Mouse (Mus musculus) midbrain, embryonic 12.5 days (tissue): ENCODE measurements at regions not wholly inside any gene's neighbourhood (a gene's known extent, or its start where the extent isn't known, plus 50 kb on each side); places are given as distances from the start of the nearest gene placed in this dataset.

ENCODE experiments used
- ATAC-seq: fragments of 200-750 bp; cut with Nextera tagmentation; 2 replicates; pipeline ENCODE4 v1.8.0; 2017; ENCODE audit warnings: low read depth, moderate TSS enrichment, moderate library complexity; ENCODE audit not compliant: low FRiP score
- H3K27ac ChIP-seq: fragments of 300-500 bp; sonication (generic); replicated peaks from 2 replicates; pipeline ENCODE4 v1.5.1; 2016; ENCODE audit warnings: mild to moderate bottlenecking
- H3K27me3 ChIP-seq: fragments of 300-500 bp; sonication (generic); 2 replicates; pipeline ENCODE4 v1.6.1; 2016; ENCODE audit warnings: mild to moderate bottlenecking
- H3K36me3 ChIP-seq: fragments of 300-500 bp; sonication (generic); 2 replicates; pipeline ENCODE4 v1.6.1; 2016
- H3K4me1 ChIP-seq: fragments of 300-500 bp; sonication (generic); 2 replicates; pipeline ENCODE4 v1.6.1; 2016
- H3K4me2 ChIP-seq: fragments of 300-500 bp; sonication (generic); replicated peaks from 2 replicates; pipeline ENCODE4 v1.6.1; 2016; ENCODE audit warnings: mild to moderate bottlenecking, moderate library complexity
- H3K4me3 ChIP-seq: fragments of 300-500 bp; sonication (generic); 2 replicates; pipeline ENCODE4 v1.5.1; 2016; ENCODE audit warnings: mild to moderate bottlenecking
- H3K9ac ChIP-seq: fragments of 300-500 bp; sonication (generic); replicated peaks from 2 replicates; pipeline ENCODE4 v1.6.1; 2016; ENCODE audit warnings: mild to moderate bottlenecking, moderate library complexity
- H3K9me3 ChIP-seq: fragments of 300-500 bp; sonication (generic); 2 replicates; pipeline ENCODE4 v1.6.1; 2016; ENCODE audit warnings: mild to moderate bottlenecking
- WGBS: fragments of 180-500 bp; shearing (Covaris S2); methylation state at CpG from one replicate; pipeline ENCODE4 v1.1.7; 2016; 5-methylcytosine and 5-hydroxymethylcytosine counted together

DNA sequence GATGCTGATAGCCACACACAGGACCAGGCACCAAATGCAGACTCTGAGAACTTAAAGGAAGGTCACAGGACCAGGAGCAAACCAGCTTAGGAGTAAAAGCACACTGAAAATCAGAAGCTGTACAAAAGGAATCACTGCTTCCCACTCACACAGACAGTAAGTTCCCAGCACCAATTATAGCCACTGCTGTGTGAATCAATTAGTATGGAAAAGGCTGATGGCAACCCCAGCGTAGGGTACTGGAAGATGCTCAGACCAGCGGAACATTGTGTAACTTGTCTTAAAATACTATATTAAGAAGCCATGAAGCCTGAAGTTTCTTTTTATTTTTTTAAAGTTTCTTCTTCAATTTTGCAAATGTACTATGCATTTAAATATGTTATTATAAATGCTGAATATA lies 115.8 kb downstream of the Lnpk start:
- no peaks in the 10 kb centered on the region for H3K27me3 ChIP-seq
- no peak overlapping the region for H3K4me3 ChIP-seq
- H3K4me2 ChIP-seq = no peak overlapping the region
- 89% methylated on average over 2 of the region's 2 CpGs for WGBS
- no peaks in the 10 kb centered on the region for H3K9me3 ChIP-seq
- no peak for ATAC-seq
- H3K4me1 ChIP-seq = no peaks in the 10 kb centered on the region
- no peak overlapping the region for H3K27ac ChIP-seq
- H3K36me3 ChIP-seq = no peaks in the 10 kb centered on the region
- H3K9ac ChIP-seq = no peak overlapping the region

DNA sequence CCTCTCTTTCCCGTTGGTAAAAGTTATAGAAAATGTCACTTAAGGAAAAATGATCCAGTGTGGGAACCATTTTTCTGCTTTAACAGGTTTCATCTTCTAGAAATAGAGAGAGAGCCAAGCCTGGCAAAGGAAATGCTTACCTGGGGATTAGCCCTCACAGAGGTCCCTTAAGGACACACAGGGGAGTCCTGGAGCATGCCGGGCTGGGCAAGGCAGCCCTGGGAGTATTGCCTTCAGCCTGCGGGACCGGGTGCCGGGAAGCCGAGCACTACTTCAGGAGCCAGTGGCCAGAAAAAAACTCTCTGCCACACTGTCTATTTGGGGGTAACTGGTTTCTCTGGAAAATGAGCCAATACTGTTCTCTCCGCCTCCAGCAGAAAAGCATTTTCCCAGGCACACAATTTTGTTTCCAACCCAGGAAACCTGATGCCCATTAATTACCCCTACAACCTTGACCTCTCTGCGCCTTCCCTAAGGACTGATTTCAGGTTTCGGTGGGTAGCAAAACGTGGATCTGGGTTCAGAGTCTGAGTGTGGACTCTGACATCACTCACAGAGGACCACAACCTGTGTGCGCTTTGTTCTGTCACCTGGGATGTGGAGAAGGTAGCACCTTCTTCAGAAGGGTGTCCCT lies 117.9 kb downstream of the Lnpk start:
- no peak for ATAC-seq
- H3K4me2 ChIP-seq = no peak overlapping the region
- no peak overlapping the region for H3K27ac ChIP-seq
- H3K9me3 ChIP-seq = no peaks in the 10 kb centered on the region
- no peak overlapping the region for H3K9ac ChIP-seq
- no peaks in the 10 kb centered on the region for H3K27me3 ChIP-seq
- H3K4me3 ChIP-seq = no peak overlapping the region
- 70% methylated on average over 11 of the region's 11 CpGs for WGBS
- H3K4me1 ChIP-seq = no peaks in the 10 kb centered on the region
- no peaks in the 10 kb centered on the region for H3K36me3 ChIP-seq

GRCm38 (mm10) chr2:74454431-74454830 lies 124.8 kb downstream of the Lnpk start:
- Histone ChIP-seq H3K4me2 (no peak overlapping the region), H3K4me1 (peaks cover 22% of the 10 kb centered on the region), H3K36me3 (no peaks in the 10 kb centered on the region), H3K4me3 (no peak overlapping the region), H3K27me3 (no peaks in the 10 kb centered on the region; the same call in 1 of the 2 replicates), H3K9ac (no peak overlapping the region), H3K9me3 (no peaks in the 10 kb centered on the region), H3K27ac (no peak overlapping the region)
- ATAC-seq = no peak
- 86% methylated on average over 4 of the region's 4 CpGs for WGBS

DNA sequence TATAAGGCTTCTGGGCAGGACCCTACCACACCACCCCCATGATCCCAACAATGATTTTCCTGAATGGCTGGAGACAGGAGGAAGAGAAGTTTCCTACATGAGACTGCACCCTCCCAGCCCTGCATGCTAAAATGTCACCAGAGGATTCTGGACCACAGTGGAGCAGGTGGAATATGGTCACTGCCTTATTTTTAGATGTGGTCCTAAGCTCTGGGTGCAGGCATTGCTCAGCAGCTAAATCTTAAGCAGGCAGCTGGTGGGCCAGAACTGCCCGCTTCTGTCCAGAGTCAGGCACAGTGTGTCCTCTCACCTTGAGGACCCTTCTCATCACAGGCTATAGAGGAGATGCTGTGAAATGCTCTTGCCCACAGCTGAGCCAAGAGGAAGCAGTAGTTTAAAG lies 126.6 kb downstream of the Lnpk start:
- Histone ChIP-seq H3K9me3 (no peaks in the 10 kb centered on the region), H3K27ac (peak overlapping the region; percentile 25; the same call in 1 of the 2 replicates), H3K4me3 (no peak overlapping the region), H3K9ac (no peak overlapping the region), H3K4me1 (peaks cover 25% of the 10 kb centered on the region), H3K27me3 (no peaks in the 10 kb centered on the region; the same call in 1 of the 2 replicates), H3K4me2 (no peak overlapping the region), H3K36me3 (no peaks in the 10 kb centered on the region)
- ATAC-seq = no peak
- WGBS = 97% methylated on average over 1 of the region's 1 CpGs

GRCm38 (mm10) chr2:74451578-74451977 lies 127.7 kb downstream of the Lnpk start:
- H3K27me3 ChIP-seq = no peaks in the 10 kb centered on the region; the same call in 1 of the 2 replicates
- peak overlapping the region; percentile 54 for H3K27ac ChIP-seq
- ATAC-seq = peak; percentile 50
- no peak overlapping the region for H3K4me3 ChIP-seq
- H3K36me3 ChIP-seq = no peaks in the 10 kb centered on the region
- H3K4me1 ChIP-seq = peaks cover 25% of the 10 kb centered on the region
- 0 out of 2 replicates have a peak overlapping the region, but pooled peaks have one; percentile 13 for H3K4me2 ChIP-seq
- H3K9me3 ChIP-seq = no peaks in the 10 kb centered on the region
- no peak overlapping the region for H3K9ac ChIP-seq
- WGBS = 25% methylated on average over 6 of the region's 6 CpGs

DNA sequence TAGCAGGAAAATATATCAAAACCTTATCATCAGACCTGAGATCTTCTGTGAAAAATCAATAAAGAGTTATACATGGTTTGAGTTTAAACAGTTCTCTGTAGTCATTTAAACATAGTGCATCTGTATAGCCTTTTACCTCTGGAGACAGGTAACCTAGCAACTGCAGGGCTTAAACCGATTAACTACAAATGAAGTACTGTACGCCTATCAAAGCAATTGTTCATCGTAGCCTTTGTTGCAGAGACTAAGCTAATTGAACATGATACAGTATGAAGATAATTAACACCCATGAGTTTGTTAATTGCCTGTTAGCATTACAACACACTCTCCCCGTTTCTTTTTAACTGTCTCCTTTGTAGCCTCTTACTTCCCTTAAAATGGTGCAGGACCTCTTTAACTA lies 128.2 kb downstream of the Lnpk start:
- H3K36me3 ChIP-seq = no peaks in the 10 kb centered on the region
- H3K9me3 ChIP-seq = no peaks in the 10 kb centered on the region
- H3K27ac ChIP-seq = peak overlapping the region; percentile 54
- 0 out of 2 replicates have a peak overlapping the region, but pooled peaks have one; percentile 13 for H3K4me2 ChIP-seq
- 20% methylated on average over 4 of the region's 4 CpGs for WGBS
- H3K4me3 ChIP-seq = no peak overlapping the region
- ATAC-seq = peak; percentile 70; the same call in 1 of the 2 replicates
- H3K27me3 ChIP-seq = no peaks in the 10 kb centered on the region; the same call in 1 of the 2 replicates
- H3K9ac ChIP-seq = no peak overlapping the region
- peaks cover 25% of the 10 kb centered on the region for H3K4me1 ChIP-seq

DNA sequence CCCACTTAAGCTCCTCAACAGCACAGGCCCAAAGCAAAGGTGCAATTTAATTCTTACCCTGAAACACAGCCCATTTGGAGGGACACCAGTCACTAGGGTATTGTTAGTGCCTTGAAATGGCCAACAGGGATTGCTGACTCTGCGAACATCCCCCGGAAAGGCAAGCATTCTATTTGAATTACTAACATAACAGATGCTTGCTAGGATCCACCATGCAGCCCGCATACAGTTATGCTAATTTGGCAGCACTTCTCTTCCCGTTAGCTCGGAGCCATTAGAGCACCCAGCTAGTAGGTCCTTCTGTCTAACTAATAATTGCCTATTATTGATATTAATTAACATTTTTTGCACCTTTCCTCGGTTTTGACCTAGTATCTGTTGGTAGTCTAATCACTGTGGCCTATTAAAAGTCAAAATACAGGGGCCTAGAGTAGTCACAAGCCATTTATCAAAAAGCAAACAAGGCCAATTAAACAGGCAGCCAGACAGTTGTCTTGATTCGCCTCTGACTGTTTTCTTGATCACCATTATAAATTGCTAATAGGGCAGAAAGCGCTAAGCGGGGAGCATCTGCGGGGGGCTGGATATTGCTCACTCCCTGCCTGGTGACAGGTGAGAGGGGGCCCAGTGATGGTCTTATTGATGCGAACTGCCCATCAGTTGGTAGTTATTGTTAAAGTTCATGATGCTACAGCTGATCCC lies 129.0 kb downstream of the Lnpk start:
- H3K4me2 ChIP-seq = 0 out of 2 replicates have a peak overlapping the region, but pooled peaks have one; percentile 1
- no peak overlapping the region for H3K9ac ChIP-seq
- ATAC-seq = peak; percentile 77
- no peaks in the 10 kb centered on the region for H3K9me3 ChIP-seq
- H3K4me1 ChIP-seq = peaks cover 25% of the 10 kb centered on the region
- WGBS = 51% methylated on average over 11 of the region's 11 CpGs
- no peaks in the 10 kb centered on the region for H3K27me3 ChIP-seq
- no peaks in the 10 kb centered on the region for H3K36me3 ChIP-seq
- peak overlapping the region; percentile 66 for H3K27ac ChIP-seq
- H3K4me3 ChIP-seq = no peak overlapping the region

GRCm38 (mm10) chr2:74435184-74435911 lies 143.9 kb downstream of the Lnpk start:
- H3K27ac ChIP-seq = no peak overlapping the region

GRCm38 (mm10) chr2:74426746-74427145 lies 152.5 kb downstream of the Lnpk start:
- ATAC-seq = peak; percentile 98
- Histone ChIP-seq H3K9ac (peak overlapping the region; percentile 1; the same call in 1 of the 2 replicates), H3K4me3 (peak overlapping the region; percentile 17), H3K9me3 (no peaks in the 10 kb centered on the region), H3K36me3 (no peaks in the 10 kb centered on the region), H3K27ac (peak overlapping the region; percentile 83), H3K4me1 (peaks cover 12% of the 10 kb centered on the region), H3K27me3 (0 out of 2 replicates have a peak, but pooled peaks cover 5% of the 10 kb centered on the region), H3K4me2 (peak overlapping the region; percentile 37)
- WGBS = 17% methylated on average over 15 of the region's 15 CpGs

More at GRCm38 (mm10) chr2:74435184-74435911, 143.9 kb downstream of the Lnpk start:
- Histone ChIP-seq H3K27me3 (0 out of 2 replicates have a peak, but pooled peaks cover 5% of the 10 kb centered on the region), H3K9me3 (peaks cover 6% of the 10 kb centered on the region; the same call in 1 of the 2 replicates), H3K4me1 (no peaks in the 10 kb centered on the region), H3K36me3 (no peaks in the 10 kb centered on the region), H3K9ac (no peak overlapping the region), H3K4me2 (no peak overlapping the region), H3K4me3 (no peak overlapping the region)
- WGBS = 89% methylated on average over 13 of the region's 13 CpGs
- no peak for ATAC-seq

DNA sequence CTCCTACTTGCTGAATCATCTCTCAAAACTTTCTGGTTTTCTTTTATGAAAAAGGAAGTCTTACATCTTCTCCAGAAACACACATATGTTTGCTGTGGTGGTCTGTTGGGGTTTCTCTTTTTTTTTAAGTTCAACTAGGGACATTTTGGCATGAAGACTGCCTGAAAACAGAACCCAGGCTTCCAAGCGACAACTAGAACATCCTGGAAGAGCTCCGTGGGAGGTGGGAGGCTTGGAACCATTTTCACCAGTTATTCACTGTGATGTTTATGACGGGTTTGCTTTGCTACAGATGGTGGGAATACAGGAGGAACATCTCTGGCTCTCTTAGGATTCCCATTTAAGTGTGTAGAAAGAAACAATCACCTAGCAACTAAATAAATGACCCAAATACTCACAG lies 154.5 kb downstream of the Lnpk start:
- ATAC-seq = no peak
- Histone ChIP-seq H3K9ac (no peak overlapping the region), H3K27ac (no peak overlapping the region), H3K4me1 (peaks cover 12% of the 10 kb centered on the region), H3K27me3 (no peaks in the 10 kb centered on the region), H3K4me2 (no peak overlapping the region), H3K4me3 (no peak overlapping the region), H3K36me3 (no peaks in the 10 kb centered on the region), H3K9me3 (peaks cover 3% of the 10 kb centered on the region; the same call in 1 of the 2 replicates)
- WGBS = 88% methylated on average over 3 of the region's 3 CpGs

DNA sequence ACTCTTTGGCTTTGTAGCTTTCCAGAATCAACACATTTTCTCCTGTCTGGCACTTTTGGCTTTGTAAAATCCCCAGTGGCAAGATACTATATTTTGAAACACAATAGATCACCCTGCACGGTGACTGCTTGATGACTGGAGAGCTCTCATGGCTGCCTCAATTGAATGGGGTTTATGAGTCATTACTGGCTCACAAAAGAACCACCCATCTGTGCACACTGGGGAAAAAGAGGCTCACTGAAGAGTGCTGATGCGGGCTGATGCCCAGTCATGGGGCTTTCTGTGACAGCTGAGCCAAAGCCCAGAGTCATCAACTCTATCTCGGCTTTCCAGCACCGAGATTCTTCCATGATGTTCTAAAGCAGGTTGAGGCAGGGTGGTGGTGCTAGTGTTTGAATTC lies 163.1 kb downstream of the Lnpk start:
- 36% methylated on average over 4 of the region's 4 CpGs for WGBS

More for the DNA sequence above, 163.1 kb downstream of the Lnpk start:
- H3K9me3 ChIP-seq = peaks cover 3% of the 10 kb centered on the region; the same call in 1 of the 2 replicates
- ATAC-seq = no peak
- H3K4me3 ChIP-seq = no peak overlapping the region
- no peaks in the 10 kb centered on the region for H3K36me3 ChIP-seq
- peaks cover 8% of the 10 kb centered on the region; the same call in 1 of the 2 replicates for H3K4me1 ChIP-seq
- H3K27ac ChIP-seq = no peak overlapping the region
- H3K9ac ChIP-seq = no peak overlapping the region
- no peaks in the 10 kb centered on the region for H3K27me3 ChIP-seq
- no peak overlapping the region for H3K4me2 ChIP-seq
